Mouse (Mus musculus) kidney, postnatal 14 days (tissue): ENCODE measurements at regions not wholly inside any gene's neighbourhood (a gene's known extent, or its start where the extent isn't known, plus 50 kb on each side); places are given as distances from the start of the nearest gene placed in this dataset.

Experiments used
- DNase-seq: peaks from one replicate; pipeline ENCODE4 v3.0.0; 2022; ENCODE audit warnings: mixed read lengths

- no peak for DNase-seq
Observed at GRCm38 (mm10) chr6:100517662-100518061, 153.3 kb downstream of the Shq1 start.

- DNase-seq: no peak
Observed at GRCm38 (mm10) chr6:100512676-100513075, 158.3 kb downstream of the Shq1 start.

DNA sequence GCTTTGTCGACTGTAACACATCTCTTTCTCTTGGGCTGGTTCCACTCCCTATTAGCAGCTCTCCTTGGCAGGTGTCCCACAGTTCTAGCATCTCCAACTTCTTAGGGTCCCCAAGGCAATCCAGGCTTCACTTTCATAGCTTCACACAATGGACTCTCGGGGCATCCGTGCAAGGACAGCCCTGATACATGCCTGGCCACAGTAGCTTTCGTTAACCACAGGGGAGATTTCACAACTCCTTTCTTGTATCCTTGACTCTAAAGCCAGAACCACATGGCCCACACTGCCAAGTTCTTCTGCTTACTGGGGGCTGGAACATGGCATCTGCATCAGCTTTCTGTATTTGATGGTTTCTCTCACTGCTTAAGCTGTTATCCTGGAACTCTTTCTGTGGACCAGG lies 160.3 kb downstream of the Shq1 start:
- no peak for DNase-seq

DNA sequence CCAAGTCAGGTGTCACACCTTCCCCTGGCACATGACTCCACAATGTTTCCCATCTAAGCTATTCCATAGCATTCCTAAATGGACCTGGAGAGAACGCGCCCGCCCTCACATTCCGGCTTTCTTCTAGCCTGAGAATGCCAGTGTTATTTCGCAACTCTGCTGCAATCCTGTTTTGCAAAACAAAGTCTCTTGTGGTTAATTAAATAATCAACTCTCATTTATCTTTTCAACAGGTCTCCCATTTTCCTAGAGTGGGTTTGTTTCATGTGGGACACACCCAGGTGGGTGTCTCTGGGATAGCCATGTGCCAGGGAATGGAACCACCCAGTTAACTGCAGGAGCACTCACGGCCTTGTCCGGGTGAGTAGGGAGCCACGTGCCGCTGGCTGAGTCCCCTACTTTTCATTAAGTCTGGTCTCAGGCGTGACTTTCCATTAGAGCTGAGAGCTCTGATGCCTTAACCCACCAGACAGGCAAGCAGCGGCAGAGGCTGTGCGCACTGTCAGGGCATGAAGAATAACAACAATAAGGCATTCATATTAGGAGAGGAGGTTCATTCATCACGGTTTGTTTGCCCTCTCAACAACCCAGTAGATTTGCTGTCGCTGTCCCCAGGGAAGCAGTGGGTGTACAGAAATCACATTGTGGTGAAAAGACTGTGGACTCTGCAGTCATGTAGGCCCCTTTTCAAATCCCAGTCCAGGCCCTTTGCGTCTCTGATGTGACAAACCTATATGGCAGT lies 165.3 kb downstream of the Shq1 start:
- DNase-seq: no peak

DNA sequence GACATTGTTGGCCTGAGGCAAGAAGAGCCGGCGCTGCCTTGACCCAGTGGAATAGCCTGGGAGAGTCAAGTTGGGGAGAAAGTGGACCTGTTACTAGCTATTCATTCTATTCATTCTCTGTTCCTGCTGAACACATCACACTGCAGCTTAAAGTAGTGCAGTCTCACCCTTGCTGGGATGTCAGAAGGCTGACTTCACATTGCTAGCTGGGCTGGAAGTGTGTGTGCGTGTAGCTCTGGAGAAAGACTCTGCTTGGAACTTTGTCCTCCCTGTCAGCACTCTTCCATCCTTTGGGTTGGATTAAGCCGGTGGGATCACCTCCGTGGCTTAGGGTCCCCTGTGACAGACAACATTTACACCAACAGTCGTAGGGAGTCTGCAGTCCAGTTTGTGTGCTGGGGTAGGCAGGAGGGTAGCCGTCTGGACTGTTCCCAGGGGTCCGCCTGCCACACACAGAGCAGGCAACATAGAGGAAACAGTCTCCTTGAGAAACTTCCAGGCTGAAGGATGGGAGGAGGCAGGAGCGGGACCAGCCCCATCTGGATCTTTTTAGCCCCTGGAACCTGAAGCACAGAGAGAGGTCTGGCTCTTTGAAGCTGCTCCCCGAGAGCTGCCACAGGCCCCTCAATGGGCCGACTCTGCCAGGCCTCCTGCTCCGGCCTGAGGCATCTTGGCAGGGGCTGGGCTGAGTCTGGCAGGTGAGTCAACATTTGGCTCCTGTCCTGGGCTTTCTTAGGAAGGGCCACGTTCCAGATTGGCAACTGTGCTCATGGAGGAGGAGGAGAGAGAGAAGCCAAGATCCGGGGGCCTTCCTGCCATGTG lies 167.8 kb downstream of the Shq1 start:
- DNase-seq: peak; percentile 26

DNA sequence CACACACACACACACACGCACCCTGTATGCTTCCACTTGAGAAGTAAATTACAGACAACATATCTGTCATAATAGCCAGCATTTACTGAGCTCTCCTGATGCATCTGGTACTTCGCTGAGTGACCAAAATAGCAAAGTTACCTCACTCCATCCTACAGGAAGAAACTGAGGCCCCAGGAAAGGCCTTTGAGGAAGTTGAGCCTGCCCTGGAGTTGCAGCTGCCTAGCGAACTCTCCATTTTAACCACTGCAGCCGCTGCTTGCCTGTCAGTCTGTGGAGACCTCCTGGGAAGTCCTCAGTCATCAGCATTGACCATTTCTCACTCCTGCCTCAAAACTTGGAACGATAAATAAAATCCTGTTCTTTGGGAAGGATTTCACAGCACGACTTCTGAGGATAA lies 168.8 kb downstream of the Shq1 start:
- no peak for DNase-seq

- peak; percentile 12 for DNase-seq
Observed at GRCm38 (mm10) chr6:100500741-100501140, 170.2 kb downstream of the Shq1 start.

GRCm38 (mm10) chr6:100500060-100500459 lies 170.9 kb downstream of the Shq1 start:
- no peak for DNase-seq

- no peak for DNase-seq
Observed at GRCm38 (mm10) chr6:100498861-100499271, 172.1 kb downstream of the Shq1 start.

DNA sequence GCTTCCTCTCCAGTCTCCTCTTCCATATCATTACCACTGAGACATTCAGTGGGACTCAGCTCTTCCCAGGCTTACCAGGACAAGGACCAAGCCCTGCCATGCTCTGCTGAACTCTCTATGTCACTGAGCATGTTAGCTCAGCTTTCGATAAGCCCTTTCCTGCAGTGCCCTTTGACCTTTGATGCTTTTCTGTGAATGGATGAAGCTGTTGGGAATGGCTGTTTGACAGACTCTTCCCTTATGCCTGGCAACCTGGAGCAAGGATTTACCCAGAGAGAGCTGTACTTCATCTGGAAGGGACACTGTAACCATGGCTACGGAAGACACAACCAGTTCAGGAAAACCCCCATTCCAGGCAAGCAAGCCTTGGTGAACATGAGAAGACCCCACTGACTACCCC lies 172.8 kb downstream of the Shq1 start:
- DNase-seq: no peak

DNA sequence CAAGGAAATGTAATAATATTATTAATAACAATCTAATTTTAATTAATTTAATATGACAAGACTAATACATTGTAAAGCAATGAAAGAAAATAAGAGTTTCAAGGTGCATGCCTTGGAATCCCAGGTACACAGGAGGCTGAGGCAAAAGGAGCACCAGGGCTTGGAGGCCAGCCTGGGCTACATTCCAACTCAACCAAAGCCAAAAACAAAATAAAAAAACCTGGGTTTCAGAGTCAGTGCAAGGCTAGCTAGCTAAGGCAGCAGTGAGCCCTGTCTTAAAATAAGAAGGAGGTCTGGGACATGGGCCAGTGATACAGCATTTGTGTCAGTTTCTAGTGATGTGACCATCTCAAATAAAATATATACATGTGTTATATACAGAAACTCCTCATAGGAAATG lies 174.8 kb downstream of the Shq1 start:
- no peak for DNase-seq

DNA sequence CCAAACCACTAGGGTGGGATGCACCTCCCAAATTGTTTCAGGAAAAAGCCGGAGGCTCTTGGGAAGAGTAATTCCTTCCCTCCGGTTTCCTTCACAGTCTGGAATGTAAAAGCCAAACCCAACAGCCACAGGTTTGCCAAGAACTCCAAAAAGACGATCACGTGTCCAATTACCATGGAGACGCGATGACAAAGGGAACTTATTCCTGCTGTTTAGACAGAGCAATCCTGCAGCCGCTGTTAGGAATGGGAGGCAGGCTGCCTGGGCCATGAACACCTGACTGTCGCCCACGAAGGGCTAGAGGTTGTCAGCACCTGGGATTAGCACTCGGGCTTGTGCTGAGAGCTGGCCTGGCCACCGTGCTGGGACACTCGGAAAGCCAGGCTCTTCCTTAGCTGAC lies 175.8 kb downstream of the Shq1 start:
- peak; percentile 52 for DNase-seq

DNA sequence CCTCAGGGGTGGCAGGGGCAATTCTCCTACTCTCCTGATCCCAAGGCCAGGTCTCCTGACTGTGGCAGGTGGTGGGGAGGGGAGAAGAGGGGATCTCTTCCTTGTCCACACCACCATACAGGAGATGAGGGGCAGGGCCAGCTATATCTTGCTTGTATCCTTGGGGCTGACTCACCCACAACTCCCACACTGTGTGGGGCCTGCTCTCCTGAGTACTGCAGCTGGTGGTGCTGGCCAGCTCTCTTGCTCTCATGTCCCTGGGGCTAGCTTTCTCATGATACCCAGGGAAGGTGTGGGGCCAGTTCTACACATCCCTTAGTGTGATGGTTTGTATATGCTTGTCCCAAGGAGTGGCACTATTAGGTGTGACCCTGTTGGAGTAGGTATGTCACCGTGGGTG lies 177.4 kb downstream of the Shq1 start:
- no peak for DNase-seq

GRCm38 (mm10) chr6:100491811-100492210 lies 179.1 kb downstream of the Shq1 start:
- no peak for DNase-seq

GRCm38 (mm10) chr6:100490920-100491712 lies 179.8 kb downstream of the Shq1 start:
- no peak for DNase-seq

- DNase-seq: no peak
Observed at GRCm38 (mm10) chr6:100483836-100484235, 187.1 kb downstream of the Shq1 start.

GRCm38 (mm10) chr6:100483084-100483810 lies 187.7 kb downstream of the Shq1 start:
- DNase-seq: peak; percentile 29

- no peak for DNase-seq
Observed at GRCm38 (mm10) chr6:100482572-100482971, 188.4 kb downstream of the Shq1 start.

- no peak for DNase-seq
Observed at GRCm38 (mm10) chr6:100480525-100480924, 190.4 kb downstream of the Shq1 start.

DNA sequence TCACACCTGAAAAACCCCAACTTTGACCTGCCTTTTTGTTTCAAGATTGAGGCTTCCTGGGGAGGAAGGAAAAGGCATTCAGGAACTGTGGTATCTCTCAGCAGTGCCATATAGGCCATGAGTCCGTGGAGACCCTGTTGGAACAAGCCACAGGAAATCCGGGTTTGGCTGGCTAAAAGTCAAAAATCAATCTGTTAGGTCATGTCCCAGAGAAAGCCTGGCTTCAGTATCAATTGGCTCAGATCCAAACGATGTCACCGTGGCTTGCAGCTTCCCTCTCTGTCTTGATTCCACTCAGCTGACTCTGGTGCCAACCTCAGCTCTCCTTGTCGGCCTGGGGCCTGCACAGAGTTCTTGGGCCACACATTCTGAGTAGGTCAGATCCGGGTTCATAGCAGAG lies 191.1 kb downstream of the Shq1 start:
- peak; percentile 74 for DNase-seq

DNA sequence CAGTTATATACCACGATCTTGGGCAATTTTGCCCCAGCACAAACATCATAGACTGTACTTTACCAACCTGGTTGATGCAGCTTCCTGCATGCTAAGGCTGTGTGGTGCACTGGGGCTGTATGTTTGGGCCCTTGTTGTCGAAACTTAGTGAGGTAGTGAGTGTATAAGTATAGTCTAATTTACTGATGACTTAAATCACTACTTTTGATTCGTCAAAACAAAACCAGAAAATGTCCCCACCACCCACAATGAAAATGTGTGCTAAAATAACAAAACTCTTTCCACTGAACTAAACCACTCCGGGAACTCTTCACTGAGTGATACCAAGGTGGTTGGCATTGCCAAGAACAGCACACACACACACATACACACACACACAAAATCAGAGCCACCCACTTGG lies 191.5 kb downstream of the Shq1 start:
- no peak for DNase-seq

- no peak for DNase-seq
Observed at GRCm38 (mm10) chr6:100476550-100477366, 189.5 kb upstream of the Rybp start.
